Mouse (Mus musculus): ENCODE results near the gene Arid1a.

Gene Arid1a

DNA sequence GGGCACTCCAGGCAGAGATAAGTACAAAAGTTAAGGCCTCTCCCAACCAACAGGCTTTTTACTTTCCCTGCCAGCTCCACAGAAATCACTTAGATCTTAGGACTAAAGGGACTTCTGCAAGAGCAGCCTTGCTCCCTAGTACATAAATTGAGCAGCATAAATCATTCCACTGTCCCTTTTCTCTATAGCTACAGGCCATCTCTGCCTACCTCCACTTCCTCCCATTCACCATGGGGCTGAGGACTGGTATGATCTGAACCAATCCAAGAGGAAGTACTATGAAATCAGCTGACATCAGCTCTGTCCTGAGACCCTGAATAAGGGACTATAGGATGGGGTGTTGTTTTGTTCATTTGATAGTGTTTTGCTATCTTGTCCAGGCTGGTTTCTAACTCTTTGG lies 26.4 kb downstream of the Arid1a start:
- DNase-seq (ENCODE audit: low spot score in 2 of 2), result no peak

- DNase-seq (ENCODE audit: low spot score in 2 of 2), result peak; percentile 69 to 76
These were observed 27.0 kb downstream of the Arid1a start for GRCm38 (mm10) chr4:133729541-133730093.

GRCm38 (mm10) chr4:133729007-133729406 lies 27.6 kb downstream of the Arid1a start:
- DNase-seq (ENCODE audit: low spot score in 2 of 2), result no peak

- DNase-seq (ENCODE audit: low spot score in 2 of 2), result no peak
These were observed 28.3 kb downstream of the Arid1a start for GRCm38 (mm10) chr4:133728256-133728655.

- DNase-seq (ENCODE audit: low spot score in 2 of 2), result no peak
These were observed 30.9 kb downstream of the Arid1a start for GRCm38 (mm10) chr4:133725706-133726105.

DNA sequence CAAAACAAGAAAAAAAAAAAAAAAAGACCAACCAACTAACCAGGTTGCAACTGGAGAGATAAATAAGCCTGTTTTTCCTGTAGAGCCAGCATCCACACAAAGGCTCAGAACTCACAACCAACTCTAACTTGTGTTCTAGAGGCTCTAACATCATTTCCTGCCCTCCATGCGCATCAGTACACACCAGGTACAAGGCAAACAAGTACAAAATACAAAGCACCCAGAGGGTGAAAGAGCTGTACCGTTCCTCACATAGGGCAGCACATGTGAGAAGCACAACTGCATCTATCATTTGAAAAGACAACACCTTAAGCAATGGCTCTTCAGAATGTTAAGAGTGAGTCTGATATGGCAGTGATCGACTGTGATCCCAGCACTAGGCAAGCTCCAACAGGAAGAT lies 36.8 kb downstream of the Arid1a start:
- no peak for DNase-seq (ENCODE audit: low spot score in 2 of 2)

GRCm38 (mm10) chr4:133712755-133713154 lies 43.8 kb downstream of the Arid1a start:
- DNase-seq (ENCODE audit: low spot score in 2 of 2), result no peak

GRCm38 (mm10) chr4:133711307-133712076 lies 45.1 kb downstream of the Arid1a start:
- no peak for DNase-seq (ENCODE audit: low spot score in 2 of 2)

DNA sequence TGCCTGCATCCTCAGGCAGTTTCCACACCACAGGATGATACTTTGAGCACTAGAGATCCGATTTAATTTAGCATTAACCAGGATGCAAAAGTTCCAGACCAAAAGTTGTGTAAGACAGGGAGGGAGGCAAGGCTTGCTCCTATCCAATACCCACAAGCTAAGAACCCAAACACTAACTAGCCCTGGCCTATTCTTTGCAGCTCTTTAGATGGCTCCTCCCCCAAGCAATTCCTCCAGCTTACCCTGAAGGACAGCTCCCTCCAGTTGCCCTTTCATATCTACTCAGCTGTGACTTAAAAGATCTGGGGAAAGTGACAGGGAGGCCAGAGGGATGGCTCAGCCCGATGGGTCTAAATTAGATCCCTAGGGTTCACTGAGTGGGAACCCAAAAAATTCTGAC lies 47.2 kb downstream of the Arid1a start:
- DNase-seq (ENCODE audit: low spot score in 2 of 2), result no peak

DNA sequence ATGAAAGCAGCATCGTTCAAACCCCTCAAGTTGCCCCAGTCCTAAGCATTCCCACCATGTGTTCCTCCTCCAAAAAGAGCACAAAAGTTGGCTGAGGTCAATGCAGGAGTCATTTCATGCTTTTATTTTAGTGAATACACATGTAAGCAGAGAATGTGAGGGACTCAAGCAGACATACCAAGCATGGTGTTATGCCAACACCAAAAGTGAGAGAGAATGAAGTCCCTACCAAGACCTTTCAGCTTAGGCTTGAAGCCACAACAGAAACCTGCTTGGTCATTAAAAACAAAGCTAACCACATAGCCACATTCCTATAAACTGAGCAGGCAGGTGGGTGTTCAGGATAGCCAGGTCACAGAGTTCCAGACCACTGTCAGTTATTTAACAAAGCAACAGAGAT lies 49.1 kb downstream of the Arid1a start:
- DNase-seq (ENCODE audit: low spot score in 2 of 2), result no peak

DNA sequence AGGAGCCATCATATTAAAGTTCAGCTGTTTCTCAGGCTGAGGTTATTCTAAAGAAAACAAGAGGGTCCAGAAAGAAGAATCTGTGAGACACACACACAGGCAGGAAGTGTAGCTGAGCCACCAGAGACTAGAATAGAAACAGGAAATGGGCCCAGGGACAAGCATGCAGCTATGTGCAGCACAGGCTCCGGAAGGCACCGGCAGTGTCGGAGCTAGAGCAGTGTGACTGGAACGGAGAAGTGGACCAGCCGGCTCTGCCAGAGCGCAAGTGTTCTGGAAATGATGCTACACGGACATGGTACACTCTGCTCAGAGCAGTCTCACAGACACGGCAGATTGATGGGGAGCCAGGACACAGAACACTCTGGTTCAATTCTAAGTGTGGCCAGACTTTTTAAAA lies 49.6 kb downstream of the Arid1a start:
- DNase-seq (ENCODE audit: low spot score in 2 of 2), result peak in 1 of 2 experiments; percentile 53

DNA sequence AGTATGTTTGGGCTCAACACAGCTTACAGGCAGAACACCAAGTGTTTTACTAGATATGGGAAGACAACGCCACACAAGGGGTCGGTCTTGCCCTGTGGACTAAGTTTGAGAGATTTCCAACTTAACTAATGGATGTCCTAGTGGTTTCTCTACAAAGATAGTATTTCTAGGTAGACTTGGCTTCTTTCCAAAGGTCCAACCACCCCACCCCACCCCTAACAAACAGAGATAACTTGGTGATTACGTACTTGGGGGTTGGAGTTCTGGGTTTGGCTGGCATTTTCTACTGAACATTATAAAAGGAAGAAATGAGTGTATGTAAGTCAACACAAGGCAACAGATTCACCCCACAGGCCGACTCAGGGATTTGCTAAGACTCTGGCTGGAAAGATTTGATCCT lies 51.5 kb downstream of the Arid1a start:
- DNase-seq (ENCODE audit: low spot score in 2 of 2), result no peak

DNA sequence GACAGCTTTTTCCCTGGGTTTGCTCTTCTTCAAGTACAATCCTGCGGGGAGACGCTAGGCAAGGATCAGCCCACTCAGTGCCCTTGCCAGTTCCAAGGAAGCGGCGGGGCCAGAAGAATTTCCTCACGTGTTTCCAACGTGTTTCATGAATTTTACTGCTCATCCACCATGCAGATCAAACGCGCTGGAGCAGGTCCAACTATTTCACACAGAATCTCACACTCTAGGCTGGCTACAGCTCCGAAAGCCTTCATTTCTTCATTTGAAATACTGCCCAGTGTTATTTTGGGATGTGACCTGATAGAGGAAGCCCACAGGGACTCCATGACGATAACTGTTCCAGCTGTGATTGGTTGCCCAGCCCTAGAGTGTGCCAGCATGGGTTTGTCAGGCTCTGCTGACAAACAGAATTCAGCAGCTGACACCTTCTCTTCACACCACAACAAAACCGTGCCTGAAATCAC lies 55.6 kb downstream of the Arid1a start:
- DNase-seq (ENCODE audit: low spot score in 2 of 2), result no peak

GRCm38 (mm10) chr4:133695363-133695762 lies 61.2 kb downstream of the Arid1a start:
- no peak for DNase-seq (ENCODE audit: low spot score in 2 of 2)

DNA sequence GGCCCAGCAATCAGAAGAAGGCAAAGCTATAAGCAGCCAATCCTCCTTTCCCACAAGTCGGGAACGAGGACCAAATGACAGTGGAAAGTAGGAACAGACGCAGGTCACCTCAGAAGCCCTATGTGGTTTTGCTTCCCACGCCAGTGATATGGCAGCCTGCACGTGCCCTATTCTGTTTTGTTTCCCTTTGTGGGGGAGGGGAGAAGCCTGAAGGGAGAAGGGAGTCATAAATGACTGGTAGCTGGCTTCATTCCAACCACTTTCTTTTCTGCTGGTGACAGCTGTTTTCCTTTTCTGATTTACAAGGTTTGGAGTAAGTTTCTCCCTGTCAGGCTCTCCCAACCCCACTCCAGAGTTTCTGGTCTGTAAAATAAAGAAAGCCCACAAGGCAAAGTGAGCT lies 66.3 kb downstream of the Arid1a start:
- DNase-seq (ENCODE audit: low spot score in 2 of 2), result no peak

DNA sequence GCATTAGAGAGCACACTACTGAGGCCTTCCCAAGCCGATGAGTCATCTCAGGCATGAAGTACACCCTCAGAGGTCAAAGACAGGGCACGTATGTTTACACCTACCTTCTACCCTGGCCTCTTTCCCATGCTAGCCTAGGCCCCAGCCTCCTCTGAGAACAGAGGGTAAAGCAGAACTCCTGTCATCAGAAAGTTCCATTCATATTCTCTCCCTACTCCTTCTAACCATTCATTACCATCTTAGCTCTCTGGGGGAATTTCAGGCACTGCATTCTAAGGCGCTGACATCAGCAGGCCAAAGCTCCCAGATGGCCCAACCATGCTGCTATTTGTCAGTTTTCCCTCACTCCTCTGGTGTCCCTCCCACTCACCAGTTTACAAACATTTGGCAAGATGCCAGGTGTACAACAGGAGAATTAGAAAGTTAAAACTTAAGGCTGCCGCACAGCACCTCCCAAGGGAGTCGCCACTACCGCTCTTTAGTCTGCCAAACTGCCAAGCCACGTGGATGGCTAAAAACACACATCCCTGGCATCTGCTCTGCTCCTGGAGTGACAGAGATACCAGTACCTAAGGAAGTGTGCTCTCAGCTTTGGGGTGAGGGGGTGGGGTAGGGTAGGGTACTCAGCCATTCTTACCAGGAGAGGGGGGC lies 68.0 kb downstream of the Arid1a start:
- DNase-seq (ENCODE audit: low spot score in 2 of 2), result no peak

DNA sequence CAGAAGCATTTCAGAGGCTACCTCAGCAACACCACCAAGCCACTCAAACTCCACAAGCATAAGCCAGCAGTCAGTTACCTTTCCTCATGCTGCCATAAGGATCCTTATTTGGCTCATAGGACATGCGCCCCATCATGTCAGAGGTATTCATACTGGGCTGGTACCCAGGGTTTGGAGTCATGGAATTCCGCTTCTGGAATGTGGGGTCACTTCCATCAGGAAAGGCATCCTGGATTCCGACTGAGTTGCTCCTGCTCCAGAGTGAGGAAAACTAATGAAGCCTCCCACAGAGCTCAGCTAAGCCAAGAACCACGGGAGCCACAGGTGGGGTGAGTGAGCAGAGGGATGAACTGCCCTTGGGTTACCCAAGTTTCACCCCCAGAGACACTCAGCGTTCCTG lies 69.4 kb downstream of the Arid1a start:
- DNase-seq (ENCODE audit: low spot score in 2 of 2), result no peak

DNA sequence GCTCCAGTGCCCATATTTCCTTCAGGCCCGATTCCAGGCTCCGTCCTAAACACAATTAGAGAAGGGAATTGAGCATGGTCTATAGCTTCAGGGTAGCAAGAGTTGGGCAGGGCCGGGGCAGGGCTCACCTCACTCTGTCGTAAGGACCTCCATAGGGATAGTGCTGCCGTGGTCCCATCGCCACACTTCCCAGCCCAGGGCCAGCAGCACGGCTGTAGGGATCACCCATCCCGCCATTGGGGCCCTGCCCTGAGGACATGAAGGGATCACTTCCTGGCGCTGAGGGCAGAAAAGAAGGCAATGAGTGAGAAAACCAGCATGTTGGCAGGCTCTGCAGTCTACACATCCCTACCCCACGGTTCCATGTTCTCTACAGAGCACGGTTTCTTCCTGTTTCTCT lies 70.1 kb downstream of the Arid1a start:
- no peak for DNase-seq (ENCODE audit: low spot score in 2 of 2)

DNA sequence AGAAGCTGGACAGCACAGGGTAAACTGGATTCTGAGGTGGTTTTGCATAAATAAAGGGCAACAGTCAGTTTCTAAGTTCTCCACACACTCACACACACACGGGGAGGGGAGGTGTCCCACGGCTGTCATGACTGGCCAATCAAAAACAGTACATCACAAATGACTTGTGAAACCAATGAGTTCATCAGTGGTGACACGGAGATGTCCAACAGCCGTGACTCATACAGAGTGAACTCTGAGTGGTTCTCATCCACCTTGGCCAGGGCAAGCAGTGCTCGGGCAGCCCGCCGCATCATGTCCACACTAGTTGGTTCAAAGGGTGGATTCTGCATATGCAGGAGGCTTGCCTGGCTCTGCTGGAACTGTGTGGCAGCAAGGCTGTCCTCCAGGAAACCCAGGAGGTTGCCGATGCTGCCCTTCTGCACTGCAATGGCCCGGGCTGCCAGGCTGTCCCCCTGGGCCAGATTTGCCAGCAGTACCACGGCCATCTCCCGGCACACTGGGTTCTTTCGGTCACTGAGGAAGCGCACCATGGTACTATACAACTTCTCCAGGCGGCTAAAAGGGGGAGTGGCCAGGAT lies 76.3 kb downstream of the Arid1a start:
- no peak for DNase-seq (ENCODE audit: low spot score in 2 of 2)

- no peak for DNase-seq (ENCODE audit: low spot score in 2 of 2)
These were observed 76.9 kb downstream of the Arid1a start for GRCm38 (mm10) chr4:133679629-133680028.

DNA sequence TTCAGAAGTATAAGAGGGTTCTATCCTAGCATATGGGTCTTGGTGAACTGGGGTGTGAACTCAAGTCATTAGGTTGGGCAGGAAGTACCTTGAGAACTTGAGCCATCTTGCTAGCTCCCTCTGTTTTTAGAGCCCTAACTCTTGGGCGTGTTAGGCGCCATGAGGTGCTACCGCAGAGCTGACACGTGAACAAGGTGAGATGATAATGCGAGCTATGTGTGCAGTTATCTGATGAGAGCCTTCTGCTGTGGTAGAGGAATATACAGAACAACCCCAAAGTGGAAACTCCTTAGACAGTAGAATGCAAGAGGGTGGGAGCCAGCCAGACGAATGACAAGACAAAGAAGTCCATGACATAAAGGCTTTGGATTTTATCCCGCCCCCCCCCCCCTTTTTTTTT lies 79.3 kb downstream of the Arid1a start:
- no peak for DNase-seq (ENCODE audit: low spot score in 2 of 2)

- no peak for DNase-seq (ENCODE audit: low spot score in 2 of 2)
These were observed 80.4 kb downstream of the Arid1a start for GRCm38 (mm10) chr4:133676189-133676588.

DNA sequence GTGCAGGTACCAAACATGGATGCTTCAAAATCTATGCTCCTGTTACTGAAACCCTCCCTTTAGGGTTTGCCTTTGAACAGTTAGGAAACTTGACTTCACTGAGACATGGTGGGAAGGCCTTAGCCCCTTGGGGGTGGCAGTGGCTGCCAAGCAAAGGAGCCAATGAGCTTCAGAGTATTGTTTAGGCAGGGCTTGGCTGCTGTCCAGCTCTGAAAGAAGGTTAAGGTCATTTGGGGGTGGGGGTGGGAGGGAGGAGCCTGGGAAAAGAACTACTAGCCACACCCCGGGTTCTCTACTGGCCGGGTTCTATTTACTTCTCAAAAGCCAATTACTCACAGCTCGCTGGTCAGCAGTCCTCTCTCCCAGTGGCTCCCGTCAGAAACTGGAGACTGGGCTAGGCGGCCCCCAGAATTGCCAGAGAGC lies 81.0 kb downstream of the Arid1a start:
- peak in 1 of 2 experiments; percentile 51 for DNase-seq (ENCODE audit: low spot score in 2 of 2)
